Mouse (Mus musculus) neural tube, embryonic 11.5 days (tissue): ENCODE results near the gene Fbxo10. TPM values are rescaled to one million over a fixed set of nuclear protein-coding genes. Genes with fewer than 3 reads are reported as not detected.
A peak's percentile ranks its signal among the peaks of the same experiment; 100 is the strongest.

Experiments used
- ATAC-seq: fragments of 200-750 bp; cut with Nextera tagmentation; 2 replicates; pipeline ENCODE4 v1.8.0; 2017; ENCODE audit warnings: moderate number of reproducible peaks, mild to moderate bottlenecking, moderate TSS enrichment, moderate library complexity; ENCODE audit not compliant: insufficient read depth, low FRiP score, low TSS enrichment
- DNase-seq: peaks from one replicate; pipeline ENCODE4 v3.0.0-alpha.2; 2015; ENCODE audit warnings: low spot score
- H3K27ac ChIP-seq: fragments of 300-500 bp; sonication (generic); 2 replicates; pipeline ENCODE4 v1.5.1; 2014; ENCODE audit warnings: low read depth, mild to moderate bottlenecking, low read length
- H3K27me3 ChIP-seq: fragments of 300-500 bp; sonication (generic); 2 replicates; pipeline ENCODE4 v1.6.1; 2014; ENCODE audit warnings: mild to moderate bottlenecking, low read length, mixed read lengths; ENCODE audit not compliant: control insufficient read depth, insufficient read depth
- H3K36me3 ChIP-seq: fragments of 300-500 bp; sonication (generic); 2 replicates; pipeline ENCODE4 v1.6.1; 2014; ENCODE audit warnings: mild to moderate bottlenecking, low read length, moderate library complexity, mixed read lengths; ENCODE audit not compliant: control insufficient read depth, insufficient read depth
- H3K4me1 ChIP-seq: fragments of 300-500 bp; sonication (generic); 2 replicates; pipeline ENCODE4 v1.6.1; 2014; ENCODE audit warnings: low read length, mixed read lengths; ENCODE audit not compliant: control insufficient read depth, insufficient read depth
- H3K4me2 ChIP-seq: fragments of 300-500 bp; sonication (generic); 2 replicates; pipeline ENCODE4 v1.6.1; 2014; ENCODE audit warnings: low read depth, mild to moderate bottlenecking, moderate library complexity
- H3K4me3 ChIP-seq: fragments of 300-500 bp; sonication (generic); 2 replicates; pipeline ENCODE4 v1.5.1; 2014; ENCODE audit warnings: low read depth, low read length
- H3K9ac ChIP-seq: fragments of 300-500 bp; sonication (generic); 2 replicates; pipeline ENCODE4 v1.6.1; 2014; ENCODE audit warnings: mild to moderate bottlenecking, low read length
- H3K9me3 ChIP-seq: fragments of 300-500 bp; sonication (generic); 2 replicates; pipeline ENCODE4 v1.6.1; 2016; ENCODE audit warnings: low read length; ENCODE audit not compliant: control insufficient read depth
- WGBS: fragments of 180-500 bp; shearing (Covaris S2); extraction: QIAGEN DNeasy Blood & Tissue Kit; methylation state at CpG from one replicate; pipeline ENCODE4 v1.1.7; 2014; 5-methylcytosine and 5-hydroxymethylcytosine counted together
- polyA plus RNA-seq: library from polyadenylated mRNA; unstranded; fragments of >200 nt; fragmentation: Nextera tagmentation; extraction: Ambion mirVana; gene quantifications from 2 replicates; pipeline ENCODE4 v1.2.1, GENCODE M21; 2014

The Fbxo10 gene
- polyA plus RNA-seq, 1 experiment from 2014 or later, result 9.8 TPM

DNA sequence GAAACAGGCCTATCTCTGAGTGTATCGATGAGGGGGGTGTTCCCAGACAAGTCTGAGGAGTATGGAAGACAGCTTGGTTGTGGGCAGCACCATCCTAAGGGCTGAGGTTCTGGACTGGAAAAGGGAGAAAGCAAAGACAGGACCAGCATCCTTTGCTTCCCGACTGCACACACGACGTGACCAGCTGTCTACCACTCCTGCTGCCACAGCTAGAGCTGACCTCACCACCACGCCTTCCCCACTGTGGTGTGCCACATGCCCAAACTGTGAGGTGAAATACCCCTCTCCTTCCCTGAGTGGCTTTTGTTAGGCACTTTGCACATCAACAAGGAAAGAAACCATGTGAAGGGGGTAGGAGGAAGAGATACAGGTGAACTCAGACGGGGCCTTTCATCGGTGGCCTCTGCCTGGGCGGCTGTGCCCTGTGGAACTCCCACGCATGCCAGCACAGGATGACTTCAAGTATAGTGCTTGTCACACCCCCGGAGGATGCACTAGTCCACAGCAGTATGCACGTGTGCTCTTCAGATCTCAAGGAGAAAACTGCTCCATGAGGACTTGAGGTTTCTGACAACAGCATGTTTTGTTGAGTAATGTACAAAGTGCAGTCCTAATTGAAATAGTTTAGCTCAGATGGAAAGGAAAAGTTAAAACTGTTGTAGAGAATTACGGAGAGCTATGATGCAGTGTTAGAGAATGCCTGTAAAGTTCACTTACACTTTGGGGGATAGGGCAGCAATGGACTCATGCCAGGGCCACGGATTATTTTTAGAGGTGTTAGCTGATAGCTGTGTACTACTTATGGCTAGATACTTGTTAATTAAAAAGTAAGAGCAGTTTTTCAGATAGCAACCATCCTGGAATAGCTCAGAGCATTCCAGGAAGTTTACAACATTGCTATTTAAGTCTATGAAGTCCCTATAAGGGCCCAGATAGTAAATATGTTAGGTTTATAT lies 46.7 kb downstream of the Fbxo10 start:
- no peak overlapping the region for H3K4me3 ChIP-seq
- H3K9me3 ChIP-seq, result no peaks in the 10 kb centered on the region
- no peak overlapping the region for H3K27ac ChIP-seq
- no peak overlapping the region for H3K4me2 ChIP-seq
- no peaks in the 10 kb centered on the region; the same call in 1 of the 2 replicates for H3K36me3 ChIP-seq
- DNase-seq (no peak), ATAC-seq (no peak)
- no peaks in the 10 kb centered on the region for H3K27me3 ChIP-seq
- H3K9ac ChIP-seq, result no peak overlapping the region; the same call in 1 of the 2 replicates
- no peaks in the 10 kb centered on the region for H3K4me1 ChIP-seq
- WGBS, result 91% methylated on average over 13 of the region's 13 CpGs

DNA sequence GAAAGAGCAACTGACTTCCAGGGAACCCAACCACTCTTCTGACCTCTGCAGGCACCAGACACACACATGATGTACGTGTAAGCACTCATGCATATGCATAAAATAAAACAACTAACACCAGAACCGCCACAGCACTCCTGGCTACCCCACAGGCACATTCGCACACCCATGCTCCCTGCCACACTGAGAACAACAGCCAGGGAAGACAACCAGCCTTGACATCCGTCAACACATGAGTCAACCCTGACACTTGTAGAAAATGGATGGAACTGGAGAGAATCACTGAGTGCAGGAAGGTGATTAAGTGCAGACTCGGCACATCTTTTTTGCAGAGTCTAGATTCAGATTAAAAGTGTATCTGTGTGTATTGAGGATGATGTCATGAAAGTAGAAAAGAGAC lies 47.8 kb downstream of the Fbxo10 start:
- Histone ChIP-seq H3K4me2 (no peak overlapping the region), H3K36me3 (peaks cover 2% of the 10 kb centered on the region; the same call in 1 of the 2 replicates), H3K4me1 (no peaks in the 10 kb centered on the region), H3K4me3 (no peak overlapping the region), H3K27ac (no peak overlapping the region), H3K9me3 (no peaks in the 10 kb centered on the region), H3K27me3 (no peaks in the 10 kb centered on the region), H3K9ac (no peak overlapping the region)
- DNase-seq, result no peak
- no peak for ATAC-seq
- 82% methylated on average over 5 of the region's 5 CpGs for WGBS

DNA sequence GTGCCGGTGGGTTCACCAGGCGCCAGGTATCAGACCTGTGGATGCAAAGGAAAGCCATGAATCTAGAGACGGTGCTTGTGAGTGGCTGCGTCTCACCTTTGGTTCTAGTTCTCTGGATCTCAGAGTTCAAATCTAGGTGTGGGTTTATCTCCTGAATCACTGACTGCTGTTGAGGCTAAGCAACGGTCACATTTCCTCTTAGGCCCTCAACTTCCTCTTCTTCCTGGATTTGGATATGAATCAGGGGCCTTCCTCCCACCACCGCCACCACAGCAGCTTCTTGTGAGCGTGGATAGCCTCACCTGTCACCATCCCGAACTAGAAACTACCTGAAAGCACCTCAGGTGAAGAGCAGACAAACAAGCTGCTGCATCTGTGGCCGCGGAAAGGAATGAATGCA lies 48.4 kb downstream of the Fbxo10 start:
- Histone ChIP-seq H3K9ac (no peak overlapping the region), H3K36me3 (peaks cover 2% of the 10 kb centered on the region; the same call in 1 of the 2 replicates), H3K4me2 (no peak overlapping the region), H3K27me3 (no peaks in the 10 kb centered on the region), H3K4me1 (no peaks in the 10 kb centered on the region), H3K9me3 (no peaks in the 10 kb centered on the region), H3K4me3 (no peak overlapping the region), H3K27ac (no peak overlapping the region)
- 93% methylated on average over 10 of the region's 10 CpGs for WGBS
- DNase-seq (no peak), ATAC-seq (no peak)

DNA sequence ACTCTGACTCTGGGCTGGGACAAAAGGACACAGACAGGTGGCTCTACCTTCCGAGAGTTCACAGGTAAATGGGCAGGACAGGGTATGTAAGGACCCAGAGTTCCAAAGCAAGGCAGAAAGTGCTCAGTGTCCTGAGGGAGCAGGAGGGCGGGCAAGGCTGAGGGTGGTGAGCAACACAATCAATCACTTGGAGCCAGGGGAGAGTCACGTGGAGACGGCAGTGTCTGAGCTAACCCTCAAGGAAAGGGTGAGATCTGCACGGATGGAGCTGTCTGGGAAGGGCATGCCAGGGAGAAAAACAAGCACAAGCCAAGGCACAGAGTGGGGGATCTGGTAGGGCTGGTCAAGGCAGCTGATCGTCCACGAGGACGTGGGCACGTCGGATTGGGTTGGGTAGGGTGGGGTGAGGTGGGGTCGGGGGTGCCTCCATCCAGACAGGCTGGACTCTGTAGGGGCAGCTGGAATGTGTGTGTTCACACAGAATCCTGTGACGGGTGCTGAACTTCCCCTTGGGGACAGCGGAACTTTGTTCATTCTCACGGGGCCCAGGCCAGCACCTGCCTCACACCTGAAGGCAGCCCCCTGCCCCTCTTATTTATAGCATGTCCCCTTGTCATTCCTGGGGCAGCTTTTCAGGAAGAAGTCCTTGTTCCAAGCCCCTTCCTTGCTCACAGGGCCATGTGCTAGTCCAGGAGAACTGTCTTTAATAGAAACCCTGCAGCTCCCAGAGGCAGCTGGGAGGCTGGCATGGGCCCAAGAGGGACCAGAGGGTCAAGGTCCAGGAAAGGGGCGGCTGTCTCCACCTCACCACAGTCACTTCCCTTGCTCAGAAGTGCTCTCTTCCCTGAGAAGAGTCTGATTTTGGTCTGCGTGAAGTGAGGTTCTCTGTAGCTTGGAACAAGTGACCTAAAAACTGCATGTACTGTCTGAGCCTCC lies 49.4 kb downstream of the Fbxo10 start:
- 79% methylated on average over 16 of the region's 16 CpGs for WGBS
- no peaks in the 10 kb centered on the region for H3K4me1 ChIP-seq
- ATAC-seq (no peak), DNase-seq (no peak)
- no peak overlapping the region for H3K27ac ChIP-seq
- no peak overlapping the region for H3K4me2 ChIP-seq
- peaks cover 4% of the 10 kb centered on the region; the same call in 1 of the 2 replicates for H3K36me3 ChIP-seq
- no peaks in the 10 kb centered on the region for H3K9me3 ChIP-seq
- H3K9ac ChIP-seq, result no peak overlapping the region
- no peaks in the 10 kb centered on the region for H3K27me3 ChIP-seq
- no peak overlapping the region for H3K4me3 ChIP-seq

DNA sequence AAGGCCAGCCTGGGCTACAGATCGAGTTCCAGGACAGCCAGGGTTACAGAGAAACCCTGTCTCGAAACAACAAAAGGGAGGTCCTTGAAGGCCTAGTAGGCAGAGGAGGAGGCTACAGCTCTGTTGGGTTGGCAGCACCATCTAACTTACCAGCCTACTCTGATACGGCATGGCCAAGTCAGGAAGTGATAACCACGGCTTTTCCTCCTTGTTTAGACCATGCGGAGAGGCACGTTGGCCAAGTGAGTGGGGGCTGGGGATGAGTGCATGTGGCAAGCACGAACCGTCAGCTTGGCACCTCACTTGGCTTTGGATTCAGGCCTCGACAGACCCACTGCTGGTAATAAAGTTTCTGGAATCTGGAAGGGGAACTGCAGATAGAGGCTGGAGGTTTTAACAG lies 51.8 kb downstream of the Fbxo10 start:
- no peak for ATAC-seq
- H3K36me3 ChIP-seq, result peaks cover 4% of the 10 kb centered on the region; the same call in 1 of the 2 replicates

DNA sequence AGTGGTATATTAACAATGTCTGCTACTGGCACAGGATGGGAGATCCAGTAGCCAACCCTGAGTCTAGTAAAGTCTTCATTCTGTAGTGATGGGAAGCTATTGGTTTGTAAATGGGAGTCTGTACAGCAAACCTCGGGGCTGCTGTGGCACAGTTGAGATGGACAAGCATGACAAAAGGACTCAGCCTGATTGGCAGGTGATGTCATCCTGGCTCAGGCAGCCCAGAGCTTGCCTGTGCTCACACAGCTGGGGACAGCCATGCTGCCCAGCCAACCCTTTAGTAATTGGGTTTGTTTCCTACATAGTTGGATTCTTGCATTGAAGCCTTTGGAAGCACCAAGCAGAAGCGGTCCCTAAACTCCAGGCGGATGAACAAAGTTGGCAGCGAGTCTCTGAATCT lies 57.9 kb downstream of the Fbxo10 start:
- DNase-seq (no peak), ATAC-seq (no peak)
- no peak overlapping the region for H3K27ac ChIP-seq
- WGBS, result 91% methylated on average over 4 of the region's 4 CpGs
- no peaks in the 10 kb centered on the region for H3K4me1 ChIP-seq
- no peak overlapping the region for H3K9ac ChIP-seq
- no peak overlapping the region for H3K4me3 ChIP-seq
- no peak overlapping the region for H3K4me2 ChIP-seq
- no peaks in the 10 kb centered on the region for H3K27me3 ChIP-seq
- H3K9me3 ChIP-seq, result no peaks in the 10 kb centered on the region
- peaks cover 6% of the 10 kb centered on the region for H3K36me3 ChIP-seq

More for the DNA sequence above, 51.8 kb downstream of the Fbxo10 start:
- no peak for DNase-seq
- H3K9ac ChIP-seq, result no peak overlapping the region
- WGBS, result 96% methylated on average over 9 of the region's 9 CpGs
- no peak overlapping the region for H3K27ac ChIP-seq
- no peaks in the 10 kb centered on the region for H3K4me1 ChIP-seq
- H3K4me2 ChIP-seq, result no peak overlapping the region
- no peaks in the 10 kb centered on the region for H3K9me3 ChIP-seq
- H3K27me3 ChIP-seq, result no peaks in the 10 kb centered on the region
- H3K4me3 ChIP-seq, result no peak overlapping the region

DNA sequence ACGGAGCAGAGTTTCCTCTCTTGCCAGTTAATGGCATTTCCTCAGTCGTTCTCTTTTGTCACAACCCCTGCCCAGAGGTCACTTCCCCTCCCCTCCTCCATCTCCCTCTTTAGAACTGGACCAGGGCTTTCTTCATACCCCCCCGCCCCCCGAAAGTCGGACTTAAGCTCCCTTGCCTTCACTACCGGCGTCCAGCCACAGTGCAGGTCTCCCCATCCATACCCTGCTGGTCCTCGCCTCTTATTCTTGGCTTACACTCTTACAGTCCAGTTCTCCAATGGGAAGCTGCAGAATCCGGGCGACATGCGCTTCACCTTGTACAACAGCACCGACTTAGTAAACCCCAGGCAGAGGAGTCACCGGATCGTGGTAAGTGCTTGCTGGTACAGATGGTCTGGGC lies 65.4 kb downstream of the Fbxo10 start:
- H3K27ac ChIP-seq, result no peak overlapping the region
- peak overlapping the region; percentile 71 for H3K9ac ChIP-seq
- DNase-seq, result no peak
- H3K36me3 ChIP-seq, result no peaks in the 10 kb centered on the region
- 3% methylated on average over 14 of the region's 14 CpGs for WGBS
- peak overlapping the region; percentile 79 for H3K4me2 ChIP-seq
- peaks cover 7% of the 10 kb centered on the region for H3K4me1 ChIP-seq
- no peaks in the 10 kb centered on the region for H3K9me3 ChIP-seq
- no peaks in the 10 kb centered on the region for H3K27me3 ChIP-seq
- H3K4me3 ChIP-seq, result peak overlapping the region; percentile 82
- ATAC-seq, result 0 out of 2 replicates have a peak, but pooled peaks have one; percentile 33

DNA sequence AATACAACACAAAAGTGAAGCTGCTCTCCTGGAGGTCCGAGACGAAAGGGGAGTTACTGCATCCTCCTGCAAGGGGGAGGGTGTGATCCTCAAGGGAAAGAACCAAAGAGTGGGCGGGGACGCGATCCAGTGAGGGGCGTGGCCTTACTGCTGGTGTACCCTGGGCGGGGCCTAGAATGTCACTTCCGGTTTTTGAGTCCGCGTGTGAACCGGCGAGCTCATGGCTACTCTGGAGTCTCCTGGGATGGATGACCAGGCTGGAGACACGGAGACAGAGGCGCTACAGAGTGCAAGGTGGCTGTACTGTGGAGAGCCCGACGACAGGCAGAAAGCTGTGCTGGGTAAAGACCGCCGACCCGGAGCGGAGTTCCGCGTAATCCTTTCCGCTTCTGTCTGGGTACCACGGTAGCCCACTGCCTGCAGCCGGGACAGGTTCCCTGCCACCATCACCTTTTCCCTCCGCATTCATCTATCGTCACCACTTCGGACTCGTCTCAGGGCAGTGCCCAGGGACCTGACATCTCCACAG lies 65.9 kb downstream of the Fbxo10 start, which contains the start of gene Polr1e:
Polr1e (plus strand) TSS at position 132 of the 529 bp plus-strand sequence.
- peaks cover 9% of the 10 kb centered on the region for H3K4me1 ChIP-seq
- H3K36me3 ChIP-seq, result no peaks in the 10 kb centered on the region
- H3K9ac ChIP-seq, result peak within 1 kb of the TSS; percentile 71
- H3K9me3 ChIP-seq, result no peaks in the 10 kb centered on the region
- H3K27ac ChIP-seq, result no peak within 1 kb of the TSS
- ATAC-seq, result peak; percentile 94
- H3K4me2 ChIP-seq, result peak within 1 kb of the TSS; percentile 79
- H3K4me3 ChIP-seq, result peak within 1 kb of the TSS; percentile 82
- H3K27me3 ChIP-seq, result no peaks in the 10 kb centered on the region
- peak; percentile 93 for DNase-seq
- WGBS, result under 1% methylated on average over 29 of the region's 29 CpGs
